Mouse (Mus musculus): Measurements from ENCODE around the gene Shc2. TPM values are rescaled to one million over a fixed set of nuclear protein-coding genes. Genes with fewer than 3 reads are reported as not detected.

Shc2 gene
- not detected for polyA plus RNA-seq (2014; fragmentation: Illumina TruSeq; extraction: RNeasy Lipid Tissue Mini Kit (QIAGEN cat#74804); ENCODE audit: low read depth, low replicate concordance)

DNA sequence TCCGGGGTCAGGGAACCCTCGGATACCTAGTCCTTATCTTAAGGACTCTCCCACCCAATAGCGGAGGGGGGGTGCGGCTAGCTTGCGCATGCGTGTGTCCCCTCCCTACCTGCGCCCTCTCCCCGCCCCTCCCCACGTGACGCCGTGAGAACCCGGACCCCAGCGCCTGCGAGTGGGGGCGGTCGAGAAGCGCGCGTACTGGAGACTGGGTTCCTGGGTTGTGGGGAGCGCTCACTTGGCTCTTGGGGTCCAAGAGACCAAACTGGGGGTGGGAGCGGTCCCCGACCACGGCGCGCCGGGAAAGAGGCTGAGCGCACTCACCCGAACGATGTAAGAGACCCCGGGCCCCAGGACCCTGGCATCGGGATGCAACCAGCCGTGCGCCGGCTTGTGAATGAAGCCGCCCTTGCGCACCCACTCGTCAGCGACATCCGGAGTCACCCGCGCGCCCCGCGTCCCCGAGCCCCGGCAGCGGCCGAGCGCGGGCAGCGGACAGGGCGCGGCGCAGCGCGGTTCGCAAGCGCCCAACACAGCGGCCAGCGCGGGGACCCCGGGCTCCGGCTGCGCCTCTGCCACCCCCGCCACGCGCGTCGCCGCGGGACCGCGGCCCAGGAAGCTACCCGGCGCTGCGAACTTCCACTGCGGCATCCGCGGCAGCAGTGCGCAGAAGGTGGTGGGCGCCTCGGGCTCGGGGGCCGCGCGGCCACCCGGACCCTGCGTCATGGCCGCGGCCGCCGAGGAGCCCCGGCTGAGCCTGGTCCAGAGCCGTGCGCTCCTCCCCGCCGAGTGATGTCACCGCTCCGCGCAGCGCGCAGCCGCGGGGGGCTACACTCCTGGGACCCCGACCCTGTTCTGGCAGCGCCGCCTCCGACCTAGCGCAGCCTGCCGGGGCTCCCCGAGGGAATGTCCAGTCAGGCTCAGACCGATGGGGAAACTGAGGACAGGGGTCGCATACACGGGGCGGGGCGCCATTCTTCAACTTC, at the start of gene Shc2:
TSS of gene Shc2 (minus strand) at position 791 of the 983 bp plus-strand sequence.

DNA sequence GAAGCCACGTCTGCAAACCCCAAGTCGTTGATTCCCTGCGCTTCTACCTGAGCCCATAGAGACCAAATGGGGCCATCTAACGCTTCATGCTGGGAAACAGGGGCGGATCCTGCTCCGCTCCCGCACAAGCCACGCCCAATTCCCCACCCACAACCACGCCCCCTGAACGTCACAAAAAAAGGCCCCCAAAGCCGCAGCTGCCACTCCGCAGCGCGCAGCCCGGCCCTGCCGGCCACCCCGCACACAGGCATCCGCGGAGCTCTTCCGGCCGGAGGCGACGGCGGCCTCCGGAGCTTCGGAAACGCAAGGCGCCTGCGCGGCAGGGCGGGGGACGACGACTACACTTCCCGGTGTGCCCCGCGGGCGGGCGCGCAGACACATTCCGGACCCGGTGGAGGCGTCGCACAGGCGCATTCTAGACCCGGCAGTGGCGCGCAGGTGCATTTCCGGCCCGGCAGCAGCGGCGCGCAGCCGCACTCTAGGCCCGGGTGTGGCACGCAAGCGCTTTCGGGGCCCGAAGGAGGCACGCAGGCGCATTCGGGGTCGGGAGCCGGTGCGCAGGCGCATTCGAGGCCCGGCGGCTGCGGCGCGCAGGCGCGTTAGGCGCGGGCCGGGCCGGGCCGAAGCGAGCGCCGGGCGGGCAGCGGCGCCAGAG, 44.0 kb upstream of the Shc2 start, which contains the start of gene Cdc34:
TSS of gene Cdc34 (plus strand) at position 605 of the 655 bp plus-strand sequence.

DNA sequence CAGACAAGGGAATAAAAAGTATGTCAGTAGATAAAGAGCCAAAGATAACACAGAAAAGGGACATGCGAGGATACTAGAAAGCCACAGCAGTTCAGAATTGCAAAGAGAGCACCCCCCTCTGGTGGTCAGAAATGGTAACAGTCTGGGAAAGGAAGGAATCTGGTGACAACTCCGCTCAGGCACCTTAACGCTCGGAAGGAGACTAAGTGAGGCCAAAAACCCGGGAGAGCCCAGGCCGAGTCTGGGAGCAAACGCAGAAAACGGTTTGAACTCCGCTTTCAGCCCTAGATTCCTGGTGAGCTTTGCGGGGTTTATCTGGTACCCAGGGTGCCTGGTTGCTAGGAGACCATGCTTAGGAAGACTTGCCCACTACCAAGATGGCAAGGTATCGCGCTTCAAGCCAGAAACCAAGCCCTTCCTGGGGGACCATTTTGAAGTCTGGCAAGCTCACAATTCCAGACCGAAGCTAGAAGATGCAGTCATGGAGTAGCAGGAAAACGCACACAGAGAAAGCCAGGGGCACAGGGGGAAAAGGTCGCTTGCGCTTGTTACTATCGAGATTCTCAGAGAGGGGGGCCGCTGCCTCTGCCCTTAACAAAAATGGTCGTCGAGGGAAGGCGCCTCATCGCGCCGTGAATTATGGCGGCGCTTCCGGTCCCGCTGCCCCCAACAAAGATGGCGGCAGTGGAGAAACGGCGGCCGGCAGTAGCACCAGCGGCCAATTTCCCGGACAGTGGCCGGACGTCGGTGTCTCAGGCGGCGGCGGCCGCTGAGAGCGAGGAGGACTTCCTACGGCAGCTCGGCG, 31.3 kb upstream of the Shc2 start, which contains the start of gene Tpgs1:
TSS of gene Tpgs1 (plus strand) at position 599 of the 805 bp plus-strand sequence.

DNA sequence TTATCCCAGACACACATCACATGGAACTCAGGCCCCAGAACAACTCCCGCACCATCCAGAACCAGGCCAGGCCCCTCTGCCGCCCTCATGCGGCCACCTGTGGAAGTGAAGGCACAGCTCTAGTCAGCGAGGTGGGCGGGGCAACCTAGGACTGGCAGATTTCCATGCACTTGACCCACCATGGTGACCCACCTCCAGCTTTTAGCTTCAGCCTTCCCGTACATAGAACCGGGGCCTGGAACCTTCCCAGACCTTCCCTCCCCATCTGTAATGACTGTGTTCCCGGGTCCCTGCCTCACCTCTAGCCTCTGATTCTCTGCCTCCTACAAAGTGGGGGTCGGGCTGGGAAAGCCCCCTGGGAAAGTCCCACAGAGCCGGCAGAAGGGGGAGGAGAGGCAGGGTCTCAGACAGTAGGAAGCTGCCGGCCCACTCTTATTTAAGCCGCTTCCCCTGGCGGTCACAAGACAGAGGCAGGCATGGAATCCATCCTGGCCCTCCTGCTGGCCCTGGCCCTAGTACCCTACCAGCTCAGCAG, 26.5 kb upstream of the Shc2 start, which contains the start of gene Madcam1:
TSS of gene Madcam1 (plus strand) at position 429 of the 535 bp plus-strand sequence.

DNA sequence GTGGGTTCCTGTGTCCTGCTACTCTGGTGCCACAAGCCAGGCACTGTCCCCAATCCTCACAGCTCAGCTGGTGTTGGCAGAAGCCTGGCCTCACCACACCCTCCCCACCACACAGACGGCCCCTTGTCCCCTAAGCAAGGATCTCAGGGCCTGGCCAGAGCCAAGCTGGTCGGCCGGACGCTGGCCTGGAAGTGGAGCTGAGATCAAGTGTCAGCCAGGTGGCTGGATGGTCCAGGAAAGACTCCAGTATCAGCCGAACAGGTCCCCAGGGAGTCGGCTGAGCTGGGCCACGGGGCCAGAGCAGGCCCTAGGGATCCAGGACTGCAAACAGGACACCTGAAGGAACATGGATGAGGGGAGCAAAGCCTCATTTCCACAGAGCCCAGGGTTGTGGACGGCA, 8.0 kb upstream of the Shc2 start, which contains the start of gene Odf3l2:
TSS of gene Odf3l2 (minus strand) at position 28 of the 400 bp plus-strand sequence.

DNA sequence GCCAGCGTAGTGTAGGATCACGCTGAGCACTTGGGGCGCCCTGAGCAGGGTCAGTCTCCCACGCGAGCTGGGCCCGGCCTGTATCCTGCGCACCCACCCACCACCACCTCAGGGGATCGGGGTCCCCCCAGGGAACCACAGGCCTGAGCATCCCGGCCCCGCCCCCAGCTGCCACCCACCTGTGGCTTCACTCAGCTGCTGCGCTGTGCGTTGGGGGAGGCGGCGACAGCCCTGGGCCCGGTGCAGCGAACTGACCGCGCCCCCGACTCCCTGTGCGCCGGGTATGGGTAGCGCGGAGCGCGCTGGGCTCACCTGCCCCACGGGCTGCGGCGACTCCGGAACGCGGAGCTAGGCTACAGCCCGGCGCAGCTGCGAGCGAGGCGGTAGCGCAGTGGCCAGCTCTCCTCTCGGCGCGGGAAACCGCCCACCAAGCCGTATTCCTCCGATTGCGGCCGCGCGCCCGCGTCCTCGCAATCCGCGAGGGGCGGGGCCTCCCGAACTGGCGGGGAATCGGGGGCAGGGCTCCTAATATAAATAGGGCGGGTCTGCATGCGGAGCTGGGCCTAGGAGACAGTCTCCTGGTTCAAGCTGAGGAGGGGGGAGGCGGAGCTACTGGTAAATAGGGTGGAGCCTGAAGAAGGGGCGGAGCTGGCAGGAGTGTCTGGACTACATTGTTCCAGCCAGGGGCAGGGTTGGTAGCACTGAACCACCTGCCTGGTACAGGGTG, 24.0 kb downstream of the Shc2 start, which contains the start of gene C2cd4c:
TSS of gene C2cd4c (minus strand) at position 448 of the 727 bp plus-strand sequence.

DNA sequence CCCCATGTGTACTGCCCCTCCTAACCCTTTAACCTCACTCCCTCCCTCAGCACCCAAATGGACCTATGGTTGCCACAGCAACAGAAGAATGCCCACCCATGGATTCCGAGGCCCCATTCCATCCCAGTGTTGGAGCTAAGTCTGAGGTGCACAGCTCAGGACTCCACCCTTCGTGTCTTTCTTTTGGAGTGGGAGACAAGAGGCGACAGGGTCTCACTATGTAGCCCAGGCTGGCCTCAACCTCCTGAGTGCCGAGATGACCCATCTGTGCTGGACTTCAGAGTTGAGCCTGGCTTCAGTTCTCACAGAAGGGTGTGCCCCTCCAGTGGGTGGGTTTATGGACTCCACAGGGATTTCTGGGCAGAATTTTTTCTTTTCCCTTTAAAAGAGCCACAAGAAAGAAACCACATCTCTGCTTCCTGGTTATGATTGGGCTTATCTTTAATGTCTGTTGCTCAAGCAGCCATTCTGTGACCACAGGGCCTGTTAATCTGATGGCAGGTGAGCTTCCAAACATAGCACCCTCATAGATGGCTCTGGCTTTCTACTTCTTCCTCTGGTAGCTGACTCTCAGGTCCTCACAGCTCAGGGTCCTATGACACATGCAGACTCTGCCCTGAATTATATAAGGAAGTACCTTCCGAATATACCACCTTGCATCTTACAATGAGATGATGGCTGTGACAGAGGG, 50.5 kb downstream of the Shc2 start, which contains the start of gene Theg:
TSS of gene Theg (minus strand) at position 271 of the 691 bp plus-strand sequence.

Other genes with a start within 250 kb of the Shc2 start
- gene Vmn2r83, start 169.2 kb downstream of the Shc2 start, polyA plus RNA-seq (2014; fragmentation: Illumina TruSeq; extraction: RNeasy Lipid Tissue Mini Kit (QIAGEN cat#74804); ENCODE audit: low read depth, low replicate concordance): not detected
- gene Plpp2, start 104.1 kb downstream of the Shc2 start, polyA plus RNA-seq (2014; fragmentation: Illumina TruSeq; extraction: RNeasy Lipid Tissue Mini Kit (QIAGEN cat#74804); ENCODE audit: low read depth, low replicate concordance): 1.9 TPM
- gene Mier2, start 82.7 kb downstream of the Shc2 start, polyA plus RNA-seq (2014; fragmentation: Illumina TruSeq; extraction: RNeasy Lipid Tissue Mini Kit (QIAGEN cat#74804); ENCODE audit: low read depth, low replicate concordance): 0.24 TPM
- not detected for gene Theg, start 50.6 kb downstream of the Shc2 start, polyA plus RNA-seq (2014; fragmentation: Illumina TruSeq; extraction: RNeasy Lipid Tissue Mini Kit (QIAGEN cat#74804); ENCODE audit: low read depth, low replicate concordance)
- gene C2cd4c, start 23.9 kb downstream of the Shc2 start, polyA plus RNA-seq (2014; fragmentation: Illumina TruSeq; extraction: RNeasy Lipid Tissue Mini Kit (QIAGEN cat#74804); ENCODE audit: low read depth, low replicate concordance): not detected
- not detected for gene Odf3l2, start 7.8 kb upstream of the Shc2 start, polyA plus RNA-seq (2014; fragmentation: Illumina TruSeq; extraction: RNeasy Lipid Tissue Mini Kit (QIAGEN cat#74804); ENCODE audit: low read depth, low replicate concordance)
- gene Madcam1, start 26.6 kb upstream of the Shc2 start, polyA plus RNA-seq (2014; fragmentation: Illumina TruSeq; extraction: RNeasy Lipid Tissue Mini Kit (QIAGEN cat#74804); ENCODE audit: low read depth, low replicate concordance): not detected
- gene Tpgs1, start 31.5 kb upstream of the Shc2 start, polyA plus RNA-seq (2014; fragmentation: Illumina TruSeq; extraction: RNeasy Lipid Tissue Mini Kit (QIAGEN cat#74804); ENCODE audit: low read depth, low replicate concordance): not detected
- 7.5 TPM for gene Cdc34, start 44.3 kb upstream of the Shc2 start, polyA plus RNA-seq (2014; fragmentation: Illumina TruSeq; extraction: RNeasy Lipid Tissue Mini Kit (QIAGEN cat#74804); ENCODE audit: low read depth, low replicate concordance)
- gene Gzmm, start 51.1 kb upstream of the Shc2 start, polyA plus RNA-seq (2014; fragmentation: Illumina TruSeq; extraction: RNeasy Lipid Tissue Mini Kit (QIAGEN cat#74804); ENCODE audit: low read depth, low replicate concordance): not detected
- gene Bsg, start 66.6 kb upstream of the Shc2 start, polyA plus RNA-seq (2014; fragmentation: Illumina TruSeq; extraction: RNeasy Lipid Tissue Mini Kit (QIAGEN cat#74804); ENCODE audit: low read depth, low replicate concordance): 261 TPM
- not detected for gene Hcn2, start 78.7 kb upstream of the Shc2 start, polyA plus RNA-seq (2014; fragmentation: Illumina TruSeq; extraction: RNeasy Lipid Tissue Mini Kit (QIAGEN cat#74804); ENCODE audit: low read depth, low replicate concordance)
- 4.2 TPM for gene Polrmt, start 108.7 kb upstream of the Shc2 start, polyA plus RNA-seq (2014; fragmentation: Illumina TruSeq; extraction: RNeasy Lipid Tissue Mini Kit (QIAGEN cat#74804); ENCODE audit: low read depth, low replicate concordance)
- not detected for gene Fgf22, start 117.2 kb upstream of the Shc2 start, polyA plus RNA-seq (2014; fragmentation: Illumina TruSeq; extraction: RNeasy Lipid Tissue Mini Kit (QIAGEN cat#74804); ENCODE audit: low read depth, low replicate concordance)
- 0.93 TPM for gene Rnf126, start 129.0 kb upstream of the Shc2 start, polyA plus RNA-seq (2014; fragmentation: Illumina TruSeq; extraction: RNeasy Lipid Tissue Mini Kit (QIAGEN cat#74804); ENCODE audit: low read depth, low replicate concordance)
- gene Fstl3, start 139.4 kb upstream of the Shc2 start, polyA plus RNA-seq (2014; fragmentation: Illumina TruSeq; extraction: RNeasy Lipid Tissue Mini Kit (QIAGEN cat#74804); ENCODE audit: low read depth, low replicate concordance): not detected
- not detected for gene Prss57, start 153.0 kb upstream of the Shc2 start, polyA plus RNA-seq (2014; fragmentation: Illumina TruSeq; extraction: RNeasy Lipid Tissue Mini Kit (QIAGEN cat#74804); ENCODE audit: low read depth, low replicate concordance)
- not detected for gene Palm, start 155.7 kb upstream of the Shc2 start, polyA plus RNA-seq (2014; fragmentation: Illumina TruSeq; extraction: RNeasy Lipid Tissue Mini Kit (QIAGEN cat#74804); ENCODE audit: low read depth, low replicate concordance)
- not detected for gene Misp, start 183.1 kb upstream of the Shc2 start, polyA plus RNA-seq (2014; fragmentation: Illumina TruSeq; extraction: RNeasy Lipid Tissue Mini Kit (QIAGEN cat#74804); ENCODE audit: low read depth, low replicate concordance)
- gene Ptbp1, start 216.5 kb upstream of the Shc2 start, polyA plus RNA-seq (2014; fragmentation: Illumina TruSeq; extraction: RNeasy Lipid Tissue Mini Kit (QIAGEN cat#74804); ENCODE audit: low read depth, low replicate concordance): 29.0 TPM
- gene Prtn3, start 236.6 kb upstream of the Shc2 start, polyA plus RNA-seq (2014; fragmentation: Illumina TruSeq; extraction: RNeasy Lipid Tissue Mini Kit (QIAGEN cat#74804); ENCODE audit: low read depth, low replicate concordance): not detected
- not detected for gene Plppr3, start 236.7 kb upstream of the Shc2 start, polyA plus RNA-seq (2014; fragmentation: Illumina TruSeq; extraction: RNeasy Lipid Tissue Mini Kit (QIAGEN cat#74804); ENCODE audit: low read depth, low replicate concordance)
- gene Elane, start 248.3 kb upstream of the Shc2 start, polyA plus RNA-seq (2014; fragmentation: Illumina TruSeq; extraction: RNeasy Lipid Tissue Mini Kit (QIAGEN cat#74804); ENCODE audit: low read depth, low replicate concordance): not detected

Data from liver, adult 10 weeks (tissue).